ENCODE assay signal across 23 mouse cellular contexts in genomic region chr6:70814629-70814950, GRCm38 (mm10). TPM values are rescaled to one million over a fixed set of nuclear protein-coding genes. Genes with fewer than 3 reads are reported as not detected.
DNase-seq lines count a peak whose midpoint lies in the region; ATAC-seq and TF ChIP-seq lines count a peak whose summit lies in the region.
"Had no signal": no experiment of that assay in that cellular context is flagged by ENCODE, and none has a peak within 500 bp of the region (broad histone marks: within the 10 kb centered on the region; RNA-seq: fewer than 3 reads in every experiment).

No protein-coding gene starts in this region.

- no peaks in the 10 kb centered on the region for H3K9me3 ChIP-seq in intestine, postnatal 0 days (ENCODE audit: control insufficient read depth)
- H3K9me3 ChIP-seq in liver, postnatal 0 days (ENCODE audit: low read length) = no peaks in the 10 kb centered on the region
- no peaks in the 10 kb centered on the region for H3K9me3 ChIP-seq in forebrain, embryonic 13.5 days (replicated peaks)
- H3K9me3 ChIP-seq: embryonic facial prominence, embryonic 12.5 days; heart, embryonic 15.5 days; lung, embryonic 15.5 days; midbrain, embryonic 10.5 days; stomach, embryonic 15.5 days had no signal

- no peak for TF ChIP-seq CTCF in intestine, postnatal 0 days (IDR thresholded peaks at IDR 0.05; ENCODE audit: low read depth)
- no peak for TF ChIP-seq CTCF in liver, postnatal 0 days (IDR thresholded peaks at IDR 0.05; ENCODE audit: low read depth)

- no peak for TF ChIP-seq EP300 in liver, postnatal 0 days (IDR thresholded peaks at IDR 0.05; ENCODE audit: low read depth)

- H3K4me1 ChIP-seq in intestine, postnatal 0 days (replicated peaks; ENCODE audit: control insufficient read depth, insufficient read depth, low read length) = no peaks in the 10 kb centered on the region
- H3K4me1 ChIP-seq in liver, postnatal 0 days (ENCODE audit: insufficient read depth) = peaks cover 11% of the 10 kb centered on the region; the same call in 1 of the 2 replicates
- no peaks in the 10 kb centered on the region for H3K4me1 ChIP-seq in forebrain, embryonic 13.5 days
- H3K4me1 ChIP-seq: embryonic facial prominence, embryonic 12.5 days had no signal

- 54% methylated on average over 4 of the region's 4 CpGs for WGBS in intestine, postnatal 0 days
- 70% methylated on average over 4 of the region's 4 CpGs for WGBS in liver, postnatal 0 days (ENCODE audit: insufficient replicate concordance)
- WGBS in forebrain, embryonic 13.5 days = 88% methylated on average over 4 of the region's 4 CpGs

- H3K36me3 ChIP-seq in intestine, postnatal 0 days (ENCODE audit: control insufficient read depth, insufficient read depth) = no peaks in the 10 kb centered on the region
- no peaks in the 10 kb centered on the region for H3K36me3 ChIP-seq in liver, postnatal 0 days (replicated peaks; ENCODE audit: insufficient read depth, low read length)
- no peaks in the 10 kb centered on the region for H3K36me3 ChIP-seq in forebrain, embryonic 13.5 days (ENCODE audit: poor library complexity, severe bottlenecking)
- H3K36me3 ChIP-seq: embryonic facial prominence, embryonic 12.5 days; heart, embryonic 15.5 days; lung, embryonic 15.5 days; midbrain, embryonic 10.5 days; stomach, embryonic 15.5 days had no signal

- peak overlapping the region; percentile 89; the same call in 1 of the 2 replicates for H3K27ac ChIP-seq in intestine, postnatal 0 days (ENCODE audit: low read depth, low read length)
- H3K27ac ChIP-seq in liver, postnatal 0 days (ENCODE audit: low read depth) = peak overlapping the region; percentile 87
- no peak overlapping the region for H3K27ac ChIP-seq in forebrain, embryonic 13.5 days
- H3K27ac ChIP-seq: embryonic facial prominence, embryonic 12.5 days; heart, adult 2 months; heart, embryonic 15.5 days; lung, embryonic 15.5 days; macrophage; midbrain, embryonic 10.5 days; stomach, embryonic 15.5 days had no signal

- H3K9ac ChIP-seq in intestine, postnatal 0 days (ENCODE audit: low read depth, low read length) = no peak overlapping the region
- H3K9ac ChIP-seq in liver, postnatal 0 days (replicated peaks) = peak overlapping the region; percentile 31; the same call in 1 of the 2 replicates
- no peak overlapping the region for H3K9ac ChIP-seq in forebrain, embryonic 13.5 days
- H3K9ac ChIP-seq: embryonic facial prominence, embryonic 12.5 days; heart, embryonic 15.5 days; lung, embryonic 15.5 days; stomach, embryonic 15.5 days had no signal

- H3K27me3 ChIP-seq in intestine, postnatal 0 days (replicated peaks; ENCODE audit: control insufficient read depth, insufficient read depth, low read length) = no peaks in the 10 kb centered on the region
- no peaks in the 10 kb centered on the region for H3K27me3 ChIP-seq in liver, postnatal 0 days (ENCODE audit: insufficient read depth, low read length)
- no peaks in the 10 kb centered on the region for H3K27me3 ChIP-seq in forebrain, embryonic 13.5 days
- H3K27me3 ChIP-seq: embryonic facial prominence, embryonic 12.5 days; heart, embryonic 15.5 days; lung, embryonic 15.5 days; stomach, embryonic 15.5 days had no signal

- peak; percentile 59 to 84 for DNase-seq in kidney, adult 8-10 months
- DNase-seq in kidney, adult 18-20 months = no peak
- DNase-seq in CD4-positive helper T cell, adult 2 months (ENCODE audit: low read depth, low spot score) = peak; percentile 24
- peak; percentile 37 for DNase-seq in liver, postnatal 0 days
- no peak for DNase-seq in layer of hippocampus, adult 8-10 months (ENCODE audit: low spot score in 2 of 2)
- no peak for DNase-seq in B cell, adult 2 months
- DNase-seq: adrenal gland, adult 8-10 months; cerebellum, adult 9-11 months; gastrocnemius, postnatal 14 days; layer of hippocampus, postnatal 36 days; retina, postnatal 1 day had no signal

- no peak overlapping the region for H3K4me2 ChIP-seq in intestine, postnatal 0 days (replicated peaks; ENCODE audit: low read depth)
- H3K4me2 ChIP-seq in liver, postnatal 0 days (ENCODE audit: low read depth, low read length) = peak overlapping the region; percentile 47
- no peak overlapping the region for H3K4me2 ChIP-seq in forebrain, embryonic 13.5 days
- H3K4me2 ChIP-seq: embryonic facial prominence, embryonic 12.5 days; heart, embryonic 15.5 days; lung, embryonic 15.5 days; stomach, embryonic 15.5 days had no signal

- no peak overlapping the region for H3K4me3 ChIP-seq in intestine, postnatal 0 days (ENCODE audit: low read depth, low read length)
- H3K4me3 ChIP-seq in liver, postnatal 0 days (ENCODE audit: low read depth, low read length) = no peak overlapping the region
- H3K4me3 ChIP-seq in forebrain, embryonic 13.5 days = no peak overlapping the region
- H3K4me3 ChIP-seq: embryonic facial prominence, embryonic 12.5 days; erythroblast, embryonic 14.5 days; heart, adult 2 months; heart, embryonic 15.5 days; lung, embryonic 15.5 days; midbrain, embryonic 10.5 days; stomach, embryonic 15.5 days had no signal

- ATAC-seq in intestine, postnatal 0 days = peak; percentile 81
- peak; percentile 82 for ATAC-seq in liver, postnatal 0 days
- no peak for ATAC-seq in forebrain, embryonic 13.5 days
- ATAC-seq: forebrain, embryonic 14.5 days; hindbrain, embryonic 16.5 days had no signal

RNA-seq across cellular contexts. Expression of gene Rpia, which starts 22.6 kb away (rescaled TPM):
- polyA plus RNA-seq in intestine, postnatal 0 days (2015; fragmentation: Nextera tagmentation; extraction: Ambion mirVana) = 6.4 and 9.5 TPM in 2 replicates
- 1.9 and 2.2 TPM in 2 replicates for polyA plus RNA-seq in liver, postnatal 0 days (2015; fragmentation: Nextera tagmentation; extraction: Ambion mirVana)
- 10 to 100 TPM; 12.9 to 17.6 (median 14.5) TPM for total RNA-seq in layer of hippocampus, adult 8-10 months (2022)
- polyA plus RNA-seq in forebrain, embryonic 13.5 days (2015; fragmentation: Nextera tagmentation; extraction: Ambion mirVana) = 3.4 and 4.2 TPM in 2 replicates

RNA-seq across cellular contexts. Expression of gene Eif2ak3, which starts 29.7 kb away (rescaled TPM):
- 8.4 and 9.6 TPM in 2 replicates for polyA plus RNA-seq in intestine, postnatal 0 days (2015; fragmentation: Nextera tagmentation; extraction: Ambion mirVana)
- 3.7 and 4.4 TPM in 2 replicates for polyA plus RNA-seq in liver, postnatal 0 days (2015; fragmentation: Nextera tagmentation; extraction: Ambion mirVana)
- 10 to 100 TPM; 20.5 to 24.2 (median 23.1) TPM for total RNA-seq in layer of hippocampus, adult 8-10 months (2022)
- 12.4 and 12.6 TPM in 2 replicates for polyA plus RNA-seq in forebrain, embryonic 13.5 days (2015; fragmentation: Nextera tagmentation; extraction: Ambion mirVana)

Comparison
In these comparisons a context has a peak if more than half of its experiments do, and no peak if none do; other contexts are left out.
1. DNase-seq: peak in kidney, adult 8-10 months (2 of 2), CD4-positive helper T cell, adult 2 months (single experiment) and liver, postnatal 0 days (single experiment); none in kidney, adult 18-20 months (single experiment), layer of hippocampus, adult 8-10 months (0 of 2) and B cell, adult 2 months (0 of 2).